In the genomic region with DNA sequence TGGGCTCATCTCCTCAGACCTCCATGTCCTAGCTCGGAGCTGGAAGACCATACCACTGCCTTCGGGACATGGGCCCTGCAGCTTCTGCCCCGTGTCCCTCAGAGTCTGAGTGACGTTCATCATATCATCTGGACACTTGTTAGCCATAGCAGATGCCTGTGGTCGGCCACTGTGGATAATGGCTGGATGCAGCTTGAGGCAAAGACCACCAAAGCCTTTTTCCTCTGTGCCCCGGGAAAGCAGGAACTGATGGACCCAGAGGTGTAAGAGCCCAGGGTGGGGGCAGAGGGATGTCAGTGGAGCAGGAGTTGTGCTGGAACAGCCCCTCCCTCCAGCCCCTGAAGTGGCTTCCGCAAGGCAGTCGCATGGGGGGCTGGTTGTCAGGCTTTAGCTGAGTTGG, we compare ENCODE assay signal across 29 mouse cellular contexts. TPM values are rescaled to one million over a fixed set of nuclear protein-coding genes. Genes with fewer than 3 reads are reported as not detected.
"Had no signal": no experiment of that assay in that cellular context is flagged by ENCODE, and none has a peak within 500 bp of the region (broad histone marks: within the 10 kb centered on the region; RNA-seq: fewer than 3 reads in every experiment).

No protein-coding gene starts in this region.

- H3K4me3 ChIP-seq: gastrocnemius, adult 2 months; heart, adult 2 months; heart, embryonic 10.5 days; heart, embryonic 12.5 days; hindbrain, embryonic 10.5 days; hindbrain, embryonic 12.5 days; intestine, embryonic 15.5 days; kidney, embryonic 15.5 days; layer of hippocampus, adult 2 months; left cerebral cortex, adult 2 months; limb, embryonic 10.5 days; limb, embryonic 12.5 days had no signal

- H3K27ac ChIP-seq: gastrocnemius, adult 2 months; heart, adult 2 months; heart, embryonic 10.5 days; hindbrain, embryonic 10.5 days; hindbrain, embryonic 12.5 days; hindbrain, embryonic 14.5 days; intestine, embryonic 15.5 days; kidney, embryonic 15.5 days; kidney, postnatal 0 days; layer of hippocampus, adult 2 months; left cerebral cortex, adult 2 months; limb, embryonic 10.5 days; limb, embryonic 12.5 days had no signal

- H3K27me3 ChIP-seq: heart, embryonic 12.5 days; hindbrain, embryonic 12.5 days; intestine, embryonic 15.5 days; kidney, embryonic 15.5 days; limb, embryonic 12.5 days had no signal

- H3K4me1 ChIP-seq: heart, embryonic 12.5 days; hindbrain, embryonic 10.5 days; hindbrain, embryonic 12.5 days; intestine, embryonic 15.5 days; kidney, embryonic 15.5 days; limb, embryonic 10.5 days; limb, embryonic 12.5 days had no signal

- DNase-seq: gastrocnemius, adult 2 months; gastrocnemius, postnatal 14 days; gastrocnemius, postnatal 36 days; heart, postnatal 10 days; heart, postnatal 4 days; kidney, adult 18-20 months; kidney, adult 9 months; kidney, postnatal 4 days; liver had no signal

- H3K36me3 ChIP-seq: heart, embryonic 10.5 days; hindbrain, embryonic 10.5 days; intestine, embryonic 15.5 days; kidney, embryonic 15.5 days had no signal

RNA-seq across cellular contexts. Expression of gene Ucn2, which starts 45.9 kb away (rescaled TPM):
- polyA plus RNA-seq: forebrain, embryonic 16.5 days; heart, adult 2 months; heart, embryonic 10.5 days; heart, embryonic 12.5 days; heart, embryonic 14.5 days; heart, embryonic 16.5 days; hindbrain, embryonic 10.5 days; hindbrain, embryonic 12.5 days; hindbrain, embryonic 16.5 days; inflammation-experienced regulatory T-cells, adult 6 months; intestine, embryonic 15.5 days; intestine, postnatal 0 days; kidney, postnatal 0 days; limb, embryonic 10.5 days; limb, embryonic 12.5 days; liver, embryonic 11.5 days had no signal
